Mouse (Mus musculus) midbrain, postnatal 0 days (tissue): ENCODE measurements at regions not wholly inside any gene's neighbourhood (a gene's known extent, or its start where the extent isn't known, plus 50 kb on each side); places are given as distances from the start of the nearest gene placed in this dataset.
A peak's percentile ranks its signal among the peaks of the same experiment; 100 is the strongest.

Experiments
- ATAC-seq: fragments of 200-750 bp; cut with Nextera tagmentation; 2 replicates; pipeline ENCODE4 v1.8.0; 2017; ENCODE audit warnings: moderate number of reproducible peaks, mild to moderate bottlenecking, moderate TSS enrichment, moderate library complexity; ENCODE audit not compliant: low FRiP score
- DNase-seq: peaks from one replicate; pipeline ENCODE4 v3.0.0-alpha.2; 2015; ENCODE audit warnings: low spot score
- H3K27ac ChIP-seq: fragments of 300-500 bp; sonication (generic); 2 replicates; pipeline ENCODE4 v1.5.1; 2014; ENCODE audit warnings: low read depth, mild to moderate bottlenecking, low read length, mixed read lengths
- H3K27me3 ChIP-seq: fragments of 300-500 bp; sonication (generic); 2 replicates; pipeline ENCODE4 v1.6.1; 2014; ENCODE audit warnings: low read length, control low read depth, mixed read lengths; ENCODE audit not compliant: insufficient read depth
- H3K36me3 ChIP-seq: fragments of 300-500 bp; sonication (generic); 2 replicates; pipeline ENCODE4 v1.6.1; 2014; ENCODE audit warnings: low read length, control low read depth, mixed read lengths; ENCODE audit not compliant: insufficient read depth
- H3K4me1 ChIP-seq: fragments of 300-500 bp; sonication (generic); 2 replicates; pipeline ENCODE4 v1.6.1; 2014; ENCODE audit warnings: mild to moderate bottlenecking, control low read depth, antibody characterized with exemption, low read length, mixed read lengths; ENCODE audit not compliant: insufficient read depth
- H3K4me2 ChIP-seq: fragments of 300-500 bp; sonication (generic); 2 replicates; pipeline ENCODE4 v1.6.1; 2014; ENCODE audit warnings: low read depth, mild to moderate bottlenecking, low read length, mixed read lengths; ENCODE audit not compliant: poor library complexity, severe bottlenecking
- H3K4me3 ChIP-seq: fragments of 300-500 bp; sonication (generic); 2 replicates; pipeline ENCODE4 v1.5.1; 2014; ENCODE audit warnings: low read depth, mild to moderate bottlenecking, low read length, moderate library complexity
- H3K9ac ChIP-seq: fragments of 300-500 bp; sonication (generic); replicated peaks from 2 replicates; pipeline ENCODE4 v1.6.1; 2014; ENCODE audit warnings: mild to moderate bottlenecking, low read length, moderate library complexity, mixed read lengths; ENCODE audit not compliant: poor library complexity, severe bottlenecking
- H3K9me3 ChIP-seq: fragments of 300-500 bp; sonication (generic); 2 replicates; pipeline ENCODE4 v1.6.1; 2016; ENCODE audit warnings: low read length, control low read depth
- CTCF ChIP-seq: IDR thresholded peaks from 2 replicates; pipeline ENCODE4 v1.5.1; 2016; ENCODE audit warnings: antibody characterized with exemption, mild to moderate bottlenecking
- WGBS: fragments of 180-500 bp; shearing (Covaris S2); extraction: QIAGEN DNeasy Blood & Tissue Kit; methylation state at CpG from one replicate; pipeline ENCODE4 v1.1.7; 2014; 5-methylcytosine and 5-hydroxymethylcytosine counted together

GRCm38 (mm10) chr19:21033991-21034390 lies 80.0 kb upstream of the Tmc1 start:
- no peaks in the 10 kb centered on the region for H3K9me3 ChIP-seq
- DNase-seq (peak; percentile 25), ATAC-seq (no peak)
- H3K27me3 ChIP-seq = no peaks in the 10 kb centered on the region
- no peaks in the 10 kb centered on the region for H3K4me1 ChIP-seq
- no peak for TF ChIP-seq CTCF
- no peak overlapping the region for H3K9ac ChIP-seq
- WGBS = 87% methylated on average over 3 of the region's 3 CpGs
- H3K27ac ChIP-seq = no peak overlapping the region
- H3K36me3 ChIP-seq = no peaks in the 10 kb centered on the region
- no peak overlapping the region for H3K4me2 ChIP-seq
- H3K4me3 ChIP-seq = no peak overlapping the region

GRCm38 (mm10) chr19:21032558-21032957 lies 78.6 kb upstream of the Tmc1 start:
- Histone ChIP-seq H3K4me2 (no peak overlapping the region), H3K9me3 (no peaks in the 10 kb centered on the region), H3K9ac (no peak overlapping the region), H3K27ac (no peak overlapping the region), H3K27me3 (no peaks in the 10 kb centered on the region), H3K4me1 (no peaks in the 10 kb centered on the region), H3K36me3 (no peaks in the 10 kb centered on the region), H3K4me3 (no peak overlapping the region)
- ATAC-seq (no peak), DNase-seq (no peak)
- no peak for TF ChIP-seq CTCF
- WGBS = 96% methylated on average over 2 of the region's 2 CpGs

- H3K27me3 ChIP-seq = no peaks in the 10 kb centered on the region
- no peak overlapping the region for H3K4me3 ChIP-seq
- H3K9ac ChIP-seq = no peak overlapping the region
- no peak overlapping the region for H3K4me2 ChIP-seq
- H3K4me1 ChIP-seq = no peaks in the 10 kb centered on the region
- 92% methylated on average over 4 of the region's 4 CpGs for whole genome bisulfite sequencing
- H3K9me3 ChIP-seq = no peaks in the 10 kb centered on the region
- no peak for ATAC-seq
- no peak for DNase-seq
- TF ChIP-seq CTCF = no peak
- H3K27ac ChIP-seq = no peak overlapping the region
- no peaks in the 10 kb centered on the region for H3K36me3 ChIP-seq
These were observed 77.8 kb upstream of the Tmc1 start for GRCm38 (mm10) chr19:21031768-21032308.

GRCm38 (mm10) chr19:21030971-21031370 lies 77.0 kb upstream of the Tmc1 start:
- TF ChIP-seq CTCF = no peak

GRCm38 (mm10) chr19:21028981-21029380 lies 75.0 kb upstream of the Tmc1 start:
- Histone ChIP-seq H3K27ac (no peak overlapping the region), H3K9ac (no peak overlapping the region), H3K36me3 (no peaks in the 10 kb centered on the region), H3K4me2 (no peak overlapping the region), H3K4me1 (no peaks in the 10 kb centered on the region), H3K27me3 (no peaks in the 10 kb centered on the region), H3K9me3 (no peaks in the 10 kb centered on the region), H3K4me3 (no peak overlapping the region)
- no peak for DNase-seq
- ATAC-seq = no peak
- WGBS = 95% methylated on average over 3 of the region's 3 CpGs
- TF ChIP-seq CTCF = no peak

More at GRCm38 (mm10) chr19:21030971-21031370, 77.0 kb upstream of the Tmc1 start:
- no peak for ATAC-seq
- H3K27me3 ChIP-seq = no peaks in the 10 kb centered on the region
- H3K36me3 ChIP-seq = no peaks in the 10 kb centered on the region
- no peak overlapping the region for H3K9ac ChIP-seq
- H3K4me2 ChIP-seq = no peak overlapping the region
- no peak overlapping the region for H3K4me3 ChIP-seq
- no peak overlapping the region for H3K27ac ChIP-seq
- 80% methylated on average over 5 of the region's 5 CpGs for WGBS
- no peaks in the 10 kb centered on the region for H3K9me3 ChIP-seq
- no peak for DNase-seq
- H3K4me1 ChIP-seq = no peaks in the 10 kb centered on the region

- DNase-seq (no peak), ATAC-seq (no peak)
- H3K4me1 ChIP-seq = no peaks in the 10 kb centered on the region
- TF ChIP-seq CTCF = no peak
- H3K9me3 ChIP-seq = no peaks in the 10 kb centered on the region
- H3K4me3 ChIP-seq = no peak overlapping the region
- H3K9ac ChIP-seq = no peak overlapping the region
- no peak overlapping the region for H3K4me2 ChIP-seq
- H3K27ac ChIP-seq = no peak overlapping the region
- H3K36me3 ChIP-seq = no peaks in the 10 kb centered on the region
- no peaks in the 10 kb centered on the region for H3K27me3 ChIP-seq
- WGBS = 88% methylated on average over 8 of the region's 10 CpGs
These were observed 58.4 kb upstream of the Tmc1 start for GRCm38 (mm10) chr19:21012391-21012790.
